Mouse (Mus musculus): Measurements from ENCODE around the gene Plcb4. TPM values are rescaled to one million over a fixed set of nuclear protein-coding genes. Genes with fewer than 3 reads are reported as not detected.

The Plcb4 gene
- polyA plus RNA-seq, 1 experiment from 2014 or later = 24.1 TPM

DNA sequence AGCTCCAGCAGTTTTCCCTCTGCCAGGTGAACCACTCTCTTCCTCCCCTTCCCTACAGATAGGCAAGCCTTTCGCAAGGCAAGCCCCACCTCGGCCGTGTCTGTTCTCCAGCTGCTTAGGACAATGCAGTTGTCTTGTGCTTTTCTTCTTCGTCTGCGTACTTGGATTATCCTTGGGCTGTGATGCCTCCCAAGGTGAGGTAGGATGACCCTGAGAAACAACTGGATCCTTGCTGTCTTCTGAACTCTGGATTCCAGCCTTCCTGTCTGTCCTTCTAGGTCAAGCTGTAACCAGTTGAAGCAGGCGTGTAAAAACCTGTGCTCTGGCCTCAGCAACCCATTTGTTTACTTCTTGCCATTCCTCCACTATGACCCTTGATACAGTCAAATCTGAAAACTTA lies 122.6 kb downstream of the Plcb4 start:
- Histone ChIP-seq H3K27ac (ENCODE audit: low read depth, low read length) (no peak overlapping the region), H3K4me2 (ENCODE audit: low read depth, low read length, severe bottlenecking) (no peak overlapping the region), H3K27me3 (ENCODE audit: control insufficient read depth, insufficient read depth, low read length) (no peaks in the 10 kb centered on the region), H3K4me3 (ENCODE audit: low read depth, low read length) (no peak overlapping the region), H3K9me3 (ENCODE audit: control insufficient read depth, low read length) (no peaks in the 10 kb centered on the region), H3K9ac (ENCODE audit: low read length) (no peak overlapping the region), H3K4me1 (replicated peaks; ENCODE audit: control insufficient read depth, insufficient read depth, low read length) (no peaks in the 10 kb centered on the region), H3K36me3 (ENCODE audit: control insufficient read depth, insufficient read depth, low read length) (no peaks in the 10 kb centered on the region)
- ATAC-seq (replicated peaks; ENCODE audit: low FRiP score) (no peak), DNase-seq (ENCODE audit: low spot score) (no peak)
- WGBS = 79% methylated on average over 6 of the region's 6 CpGs

DNA sequence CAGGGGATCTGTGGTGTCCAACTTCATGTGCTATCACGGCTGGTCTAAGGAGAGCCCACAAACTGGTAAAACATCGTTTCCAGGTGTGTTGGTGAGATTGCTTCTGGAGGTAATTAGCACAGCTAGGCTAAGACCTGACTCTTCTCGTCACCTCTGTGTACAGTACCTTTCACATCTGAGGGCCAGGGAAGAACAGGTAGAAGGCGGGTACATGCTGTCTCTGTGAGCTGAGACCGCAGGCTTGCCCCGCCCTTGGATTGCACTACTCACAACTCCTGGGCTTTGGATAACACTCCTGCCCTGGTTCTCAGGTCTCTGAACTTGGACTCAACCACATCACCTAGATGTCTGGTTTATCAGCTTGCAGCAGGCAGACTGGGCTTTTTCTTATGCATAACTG lies 128.6 kb downstream of the Plcb4 start:
- no peak for DNase-seq (ENCODE audit: low spot score)
- Histone ChIP-seq H3K4me2 (ENCODE audit: low read depth, low read length, severe bottlenecking) (no peak overlapping the region), H3K9me3 (ENCODE audit: control insufficient read depth, low read length) (no peaks in the 10 kb centered on the region), H3K9ac (ENCODE audit: low read length) (no peak overlapping the region), H3K4me1 (replicated peaks; ENCODE audit: control insufficient read depth, insufficient read depth, low read length) (no peaks in the 10 kb centered on the region), H3K27ac (ENCODE audit: low read depth, low read length) (no peak overlapping the region), H3K36me3 (ENCODE audit: control insufficient read depth, insufficient read depth, low read length) (no peaks in the 10 kb centered on the region), H3K27me3 (ENCODE audit: control insufficient read depth, insufficient read depth, low read length) (no peaks in the 10 kb centered on the region), H3K4me3 (ENCODE audit: low read depth, low read length) (no peak overlapping the region)
- ATAC-seq (replicated peaks; ENCODE audit: low FRiP score) = no peak
- WGBS = 93% methylated on average over 6 of the region's 6 CpGs

DNA sequence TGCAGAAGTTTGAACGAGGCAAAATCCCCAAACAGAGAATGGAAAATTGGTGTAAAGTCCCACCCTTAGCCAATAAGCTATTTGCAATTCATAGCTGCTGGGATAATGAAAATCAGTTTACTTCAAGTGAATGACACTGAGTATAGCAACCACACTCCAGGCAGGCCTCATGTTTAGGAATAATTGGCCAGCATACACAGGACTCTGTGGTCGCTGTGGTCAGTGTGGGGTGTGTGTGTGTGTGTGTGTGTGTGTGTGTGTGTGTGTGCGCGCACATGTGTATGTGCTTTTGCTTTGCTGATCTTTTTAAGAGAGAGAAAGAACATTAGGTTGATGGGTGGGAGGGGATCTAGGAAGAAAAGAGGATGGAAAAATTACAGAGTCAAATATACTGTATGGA lies 134.1 kb downstream of the Plcb4 start:
- 89% methylated on average over 4 of the region's 4 CpGs for WGBS
- Histone ChIP-seq H3K36me3 (ENCODE audit: control insufficient read depth, insufficient read depth, low read length) (no peaks in the 10 kb centered on the region), H3K4me1 (replicated peaks; ENCODE audit: control insufficient read depth, insufficient read depth, low read length) (peaks cover 4% of the 10 kb centered on the region; the same call in 1 of the 2 replicates), H3K27ac (ENCODE audit: low read depth, low read length) (no peak overlapping the region), H3K9ac (ENCODE audit: low read length) (no peak overlapping the region), H3K9me3 (ENCODE audit: control insufficient read depth, low read length) (no peaks in the 10 kb centered on the region), H3K4me3 (ENCODE audit: low read depth, low read length) (no peak overlapping the region), H3K27me3 (ENCODE audit: control insufficient read depth, insufficient read depth, low read length) (no peaks in the 10 kb centered on the region), H3K4me2 (ENCODE audit: low read depth, low read length, severe bottlenecking) (no peak overlapping the region)
- no peak for DNase-seq (ENCODE audit: low spot score)
- ATAC-seq (replicated peaks; ENCODE audit: low FRiP score) = no peak

DNA sequence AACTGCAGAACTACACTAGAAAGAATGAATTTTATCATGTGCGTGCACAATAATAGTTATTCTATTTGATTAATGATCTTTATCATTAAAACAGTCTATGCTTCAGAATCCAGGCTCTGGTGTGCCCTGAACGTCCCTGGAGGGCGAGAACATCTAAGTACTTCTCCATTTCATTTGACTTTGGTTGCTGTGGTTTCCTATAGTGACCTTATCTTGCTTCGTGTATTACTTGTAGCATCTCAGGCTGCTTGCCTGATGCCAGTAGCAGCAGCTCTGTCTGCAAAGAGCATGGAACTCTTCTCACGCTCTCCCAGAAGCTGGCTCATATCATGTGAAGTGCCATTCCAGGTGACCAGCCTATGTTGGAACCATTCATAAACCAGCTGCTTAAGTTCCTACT lies 137.9 kb downstream of the Plcb4 start:
- Histone ChIP-seq H3K4me3 (ENCODE audit: low read depth, low read length) (no peak overlapping the region), H3K4me2 (ENCODE audit: low read depth, low read length, severe bottlenecking) (no peak overlapping the region), H3K27ac (ENCODE audit: low read depth, low read length) (no peak overlapping the region), H3K36me3 (ENCODE audit: control insufficient read depth, insufficient read depth, low read length) (no peaks in the 10 kb centered on the region), H3K9me3 (ENCODE audit: control insufficient read depth, low read length) (no peaks in the 10 kb centered on the region), H3K27me3 (ENCODE audit: control insufficient read depth, insufficient read depth, low read length) (no peaks in the 10 kb centered on the region), H3K9ac (ENCODE audit: low read length) (no peak overlapping the region), H3K4me1 (replicated peaks; ENCODE audit: control insufficient read depth, insufficient read depth, low read length) (peaks cover 8% of the 10 kb centered on the region; the same call in 1 of the 2 replicates)
- DNase-seq (ENCODE audit: low spot score) (no peak), ATAC-seq (replicated peaks; ENCODE audit: low FRiP score) (no peak)
- WGBS = 89% methylated on average over 5 of the region's 5 CpGs

DNA sequence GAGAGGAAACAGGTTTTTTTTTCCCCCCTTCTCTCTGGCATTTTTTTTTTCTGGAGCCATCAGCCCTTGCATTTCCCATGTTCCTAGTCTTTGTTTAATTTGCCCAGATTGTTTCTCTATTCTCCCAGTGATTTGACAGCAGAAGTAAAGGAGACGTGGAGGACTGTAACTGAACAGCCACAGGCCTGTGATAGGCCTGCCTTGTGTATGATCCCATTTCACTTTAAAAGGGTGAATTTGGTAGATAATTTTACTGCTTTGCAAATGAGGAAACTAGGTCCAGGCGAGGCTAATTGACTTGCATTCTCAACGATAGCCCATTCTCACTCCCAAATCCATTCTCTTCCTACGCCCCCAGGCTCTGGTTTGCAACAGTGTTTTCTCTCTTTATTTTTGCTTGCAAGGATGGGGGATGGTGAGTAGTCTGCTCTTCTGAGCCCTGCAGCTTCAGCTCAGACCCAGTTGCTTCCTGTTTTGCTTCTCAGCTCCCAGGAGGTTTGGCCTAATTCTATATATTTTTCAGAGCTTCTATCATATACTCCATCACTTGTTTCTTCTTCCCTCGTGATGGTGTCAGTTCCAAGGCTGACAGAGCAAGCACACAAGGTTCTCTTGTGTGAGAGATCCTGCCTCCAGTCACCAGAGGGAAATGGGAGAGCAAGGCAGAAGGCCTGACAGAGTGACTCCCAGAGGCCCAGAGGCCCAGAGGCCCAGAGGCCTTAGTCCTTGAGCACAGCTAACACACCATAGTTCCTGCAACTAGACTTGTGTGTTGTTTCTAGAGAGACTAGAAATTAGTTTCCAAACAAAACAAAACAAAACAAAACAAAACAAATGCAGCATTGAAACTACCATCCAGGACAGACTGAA lies 139.1 kb downstream of the Plcb4 start:
- Histone ChIP-seq H3K4me3 (ENCODE audit: low read depth, low read length) (no peak overlapping the region), H3K4me2 (ENCODE audit: low read depth, low read length, severe bottlenecking) (no peak overlapping the region), H3K27ac (ENCODE audit: low read depth, low read length) (no peak overlapping the region), H3K9me3 (ENCODE audit: control insufficient read depth, low read length) (no peaks in the 10 kb centered on the region), H3K4me1 (replicated peaks; ENCODE audit: control insufficient read depth, insufficient read depth, low read length) (peaks cover 8% of the 10 kb centered on the region; the same call in 1 of the 2 replicates), H3K36me3 (ENCODE audit: control insufficient read depth, insufficient read depth, low read length) (no peaks in the 10 kb centered on the region), H3K27me3 (ENCODE audit: control insufficient read depth, insufficient read depth, low read length) (no peaks in the 10 kb centered on the region), H3K9ac (ENCODE audit: low read length) (no peak overlapping the region; the same call in 1 of the 2 replicates)
- ATAC-seq (replicated peaks; ENCODE audit: low FRiP score) (0 out of 2 replicates have a peak, but pooled peaks have one; percentile 29), DNase-seq (ENCODE audit: low spot score) (no peak)
- 25% methylated on average over 5 of the region's 5 CpGs for WGBS

- no peaks in the 10 kb centered on the region for H3K36me3 ChIP-seq (ENCODE audit: control insufficient read depth, insufficient read depth, low read length)
- peaks cover 8% of the 10 kb centered on the region; the same call in 1 of the 2 replicates for H3K4me1 ChIP-seq (replicated peaks; ENCODE audit: control insufficient read depth, insufficient read depth, low read length)
- H3K27ac ChIP-seq (ENCODE audit: low read depth, low read length) = no peak overlapping the region
- DNase-seq (ENCODE audit: low spot score) (no peak), ATAC-seq (replicated peaks; ENCODE audit: low FRiP score) (0 out of 2 replicates have a peak, but pooled peaks have one; percentile 19)
- no peak overlapping the region for H3K9ac ChIP-seq (ENCODE audit: low read length)
- 58% methylated on average over 10 of the region's 10 CpGs for WGBS
- H3K4me2 ChIP-seq (ENCODE audit: low read depth, low read length, severe bottlenecking) = no peak overlapping the region
- no peaks in the 10 kb centered on the region for H3K9me3 ChIP-seq (ENCODE audit: control insufficient read depth, low read length)
- no peak overlapping the region for H3K4me3 ChIP-seq (ENCODE audit: low read depth, low read length)
- no peaks in the 10 kb centered on the region for H3K27me3 ChIP-seq (ENCODE audit: control insufficient read depth, insufficient read depth, low read length)
These were observed 140.4 kb downstream of the Plcb4 start for GRCm38 (mm10) chr2:135799149-135799770.

DNA sequence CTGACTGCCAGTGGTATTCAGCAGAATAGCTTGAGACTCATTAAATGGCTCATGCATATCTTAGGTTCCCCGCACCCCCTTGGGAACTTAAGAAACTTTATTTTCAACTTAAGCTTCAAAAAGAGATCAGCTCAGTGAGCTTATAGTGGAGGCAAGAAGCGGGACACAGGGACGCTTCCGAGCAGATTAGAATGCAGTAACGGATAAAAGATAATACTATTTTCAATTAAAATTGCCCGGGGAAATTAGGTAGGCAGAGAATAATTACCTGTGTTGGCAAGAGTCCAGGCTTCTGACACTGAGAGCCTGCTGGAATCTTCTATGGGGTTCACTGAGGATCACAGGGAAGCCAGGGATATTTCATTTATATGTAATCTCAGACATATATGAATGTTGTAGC lies 141.6 kb downstream of the Plcb4 start:
- Histone ChIP-seq H3K9ac (ENCODE audit: low read length) (no peak overlapping the region), H3K9me3 (ENCODE audit: control insufficient read depth, low read length) (no peaks in the 10 kb centered on the region), H3K27me3 (ENCODE audit: control insufficient read depth, insufficient read depth, low read length) (no peaks in the 10 kb centered on the region), H3K4me2 (ENCODE audit: low read depth, low read length, severe bottlenecking) (no peak overlapping the region), H3K4me1 (replicated peaks; ENCODE audit: control insufficient read depth, insufficient read depth, low read length) (peaks cover 8% of the 10 kb centered on the region; the same call in 1 of the 2 replicates), H3K36me3 (ENCODE audit: control insufficient read depth, insufficient read depth, low read length) (no peaks in the 10 kb centered on the region), H3K27ac (ENCODE audit: low read depth, low read length) (no peak overlapping the region), H3K4me3 (ENCODE audit: low read depth, low read length) (no peak overlapping the region)
- ATAC-seq (replicated peaks; ENCODE audit: low FRiP score) (no peak), DNase-seq (ENCODE audit: low spot score) (no peak)
- WGBS = 86% methylated on average over 6 of the region's 6 CpGs

DNA sequence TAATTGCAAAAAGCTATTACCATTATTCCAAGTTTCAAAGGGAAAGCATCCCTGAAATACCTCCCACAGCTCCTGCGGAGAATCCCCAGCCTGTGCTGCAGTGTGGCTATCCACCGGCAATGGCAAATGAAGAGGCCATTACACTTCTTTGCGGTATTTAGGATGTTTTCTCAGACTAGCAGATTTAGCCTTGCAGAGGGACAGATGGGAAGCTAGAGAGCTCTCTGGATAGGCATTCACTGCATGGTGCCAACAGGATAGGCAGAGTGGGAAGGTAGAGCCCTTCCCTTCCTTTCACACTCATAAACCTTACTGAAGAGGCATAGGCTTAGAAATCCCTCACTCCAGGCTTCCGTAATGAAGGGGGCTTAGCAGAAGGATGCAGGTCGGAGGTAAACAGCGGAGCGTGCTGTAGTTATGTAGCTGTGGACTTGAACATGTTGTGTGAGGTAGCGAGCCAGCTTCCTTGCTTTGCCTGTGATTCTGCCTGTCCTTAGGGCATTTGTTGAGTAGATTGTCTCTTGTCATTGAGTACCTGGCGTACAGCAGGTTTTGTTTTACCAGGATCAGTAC lies 144.2 kb downstream of the Plcb4 start:
- 83% methylated on average over 9 of the region's 9 CpGs for WGBS
- Histone ChIP-seq H3K36me3 (ENCODE audit: control insufficient read depth, insufficient read depth, low read length) (no peaks in the 10 kb centered on the region), H3K4me1 (replicated peaks; ENCODE audit: control insufficient read depth, insufficient read depth, low read length) (peaks cover 3% of the 10 kb centered on the region; the same call in 1 of the 2 replicates), H3K9me3 (ENCODE audit: control insufficient read depth, low read length) (no peaks in the 10 kb centered on the region), H3K4me3 (ENCODE audit: low read depth, low read length) (no peak overlapping the region), H3K4me2 (ENCODE audit: low read depth, low read length, severe bottlenecking) (no peak overlapping the region), H3K9ac (ENCODE audit: low read length) (no peak overlapping the region), H3K27me3 (ENCODE audit: control insufficient read depth, insufficient read depth, low read length) (no peaks in the 10 kb centered on the region), H3K27ac (ENCODE audit: low read depth, low read length) (no peak overlapping the region)
- ATAC-seq (replicated peaks; ENCODE audit: low FRiP score) = no peak
- no peak for DNase-seq (ENCODE audit: low spot score)

Measured in forebrain, embryonic 11.5 days (tissue).